Mouse (Mus musculus): ENCODE measurements around the gene Banf1.
A peak's percentile ranks its signal among the peaks of the same experiment; 100 is the strongest.
"Not testable (repeated sequence)": the region's sequence is repeated elsewhere in the genome, so short reads cannot be mapped to it uniquely, and the experiment has no call there.

Banf1 gene

GRCm38 (mm10) chr19:5374177-5374576 is 7.2 kb upstream of the Banf1 start:
- DNase-seq (ENCODE audit: inconsistent ontology term) = no peak

GRCm38 (mm10) chr19:5372724-5373123 is 5.8 kb upstream of the Banf1 start:
- no peak for DNase-seq (ENCODE audit: inconsistent ontology term)

GRCm38 (mm10) chr19:5370932-5371331 is 4.0 kb upstream of the Banf1 start:
- no peak for DNase-seq (ENCODE audit: inconsistent ontology term)

GRCm38 (mm10) chr19:5367455-5367854 is 487 bp upstream of the Banf1 start:
- DNase-seq (ENCODE audit: inconsistent ontology term) = no peak

- DNase-seq (ENCODE audit: inconsistent ontology term) = peak; percentile 97
These were observed 554 bp downstream of the Banf1 start, which contains the start of gene Eif1ad for GRCm38 (mm10) chr19:5366175-5367052. TSS of gene Eif1ad (plus strand) at chr19:5366741.

- no peak for DNase-seq (ENCODE audit: inconsistent ontology term)
These were observed 1.2 kb downstream of the Banf1 start for GRCm38 (mm10) chr19:5365751-5366150.

GRCm38 (mm10) chr19:5364124-5364523 is 2.8 kb downstream of the Banf1 start:
- no peak for DNase-seq (ENCODE audit: inconsistent ontology term)

- DNase-seq (ENCODE audit: inconsistent ontology term) = no peak
These were observed 4.8 kb downstream of the Banf1 start for GRCm38 (mm10) chr19:5362186-5362585.

- no peak for DNase-seq (ENCODE audit: inconsistent ontology term)
These were observed 10.9 kb downstream of the Banf1 start for GRCm38 (mm10) chr19:5356080-5356479.

- no peak for DNase-seq (ENCODE audit: inconsistent ontology term)
These were observed 13.4 kb downstream of the Banf1 start for GRCm38 (mm10) chr19:5353609-5354008.

GRCm38 (mm10) chr19:5349502-5349873 is 17.5 kb downstream of the Banf1 start, which contains the start of gene Cst6:
TSS of gene Cst6 (minus strand) at chr19:5349574.
- DNase-seq (ENCODE audit: inconsistent ontology term) = not testable (repeated sequence)

GRCm38 (mm10) chr19:5348526-5349501 is 18.2 kb downstream of the Banf1 start:
- peak; percentile 52 for DNase-seq (ENCODE audit: inconsistent ontology term)

GRCm38 (mm10) chr19:5348064-5348463 is 18.9 kb downstream of the Banf1 start:
- no peak for DNase-seq (ENCODE audit: inconsistent ontology term)

- DNase-seq (ENCODE audit: inconsistent ontology term) = peak; percentile 74
These were observed 21.5 kb downstream of the Banf1 start for GRCm38 (mm10) chr19:5345297-5346131.

- no peak for DNase-seq (ENCODE audit: inconsistent ontology term)
These were observed 25.6 kb downstream of the Banf1 start for GRCm38 (mm10) chr19:5341360-5341759.

- peak; percentile 36 for DNase-seq (ENCODE audit: inconsistent ontology term)
These were observed 29.0 kb downstream of the Banf1 start for GRCm38 (mm10) chr19:5337975-5338374.

GRCm38 (mm10) chr19:5335441-5335840 is 31.5 kb downstream of the Banf1 start, which contains the start of gene Catsper1:
TSS of gene Catsper1 (plus strand) at chr19:5335741.
- no peak for DNase-seq (ENCODE audit: inconsistent ontology term)

GRCm38 (mm10) chr19:5334741-5335140 is 32.2 kb downstream of the Banf1 start:
- no peak for DNase-seq (ENCODE audit: inconsistent ontology term)

GRCm38 (mm10) chr19:5327970-5328369 is 39.0 kb downstream of the Banf1 start:
- no peak for DNase-seq (ENCODE audit: inconsistent ontology term)

GRCm38 (mm10) chr19:5323801-5324200 is 43.2 kb downstream of the Banf1 start:
- peak; percentile 16 for DNase-seq (ENCODE audit: inconsistent ontology term)
